Mouse (Mus musculus): ENCODE measurements around the gene Unc93b1. TPM values are rescaled to one million over a fixed set of nuclear protein-coding genes. Genes with fewer than 3 reads are reported as not detected.

Unc93b1 gene
- polyA plus RNA-seq, 1 experiment, result 55.7 TPM

DNA sequence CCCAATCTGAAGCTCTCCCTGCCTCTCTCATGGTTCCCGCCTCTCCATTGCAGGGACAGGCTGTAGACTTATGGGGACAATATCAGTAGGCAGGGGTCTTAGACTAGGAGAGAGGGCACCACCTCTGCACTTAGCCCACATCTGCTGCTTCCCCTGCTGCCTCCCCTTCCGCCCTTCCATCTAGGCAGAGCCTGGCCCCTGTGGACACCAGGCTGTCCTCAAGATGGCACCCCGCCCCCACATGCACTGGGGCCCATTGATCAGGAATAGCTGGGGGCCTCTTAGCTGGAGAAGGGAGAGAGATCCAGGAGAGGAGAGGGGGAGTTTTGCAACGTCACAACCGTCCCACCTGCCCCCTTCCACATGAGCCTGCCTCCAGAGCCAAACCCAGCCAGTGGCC, 57.4 kb downstream of the Unc93b1 start, which contains the start of gene Tbx10:
Gene Tbx10, plus strand, starts transcription at position 337 of the 400 bp plus-strand sequence.
- TF ChIP-seq CTCF (conservative IDR thresholded peaks at IDR 0.05; ENCODE audit: insufficient read depth, insufficient read length, low read depth, low read length), result no peak
- TF ChIP-seq POLR2A (IDR thresholded peaks at IDR 0.05; ENCODE audit: low read depth, low read length), result no peak
- Histone ChIP-seq H3K4me3 (ENCODE audit: insufficient read depth, low read depth, low read length) (no peak within 1 kb of the TSS), H3K36me3 (ENCODE audit: control insufficient read depth, insufficient read depth, low read length) (no peaks in the 10 kb centered on the region; the same call in 1 of the 2 replicates), H3K4me1 (ENCODE audit: control insufficient read depth, insufficient read depth, low read length) (peaks cover 13% of the 10 kb centered on the region), H3K27me3 (replicated peaks; ENCODE audit: control insufficient read depth, insufficient read depth, low read length) (no peaks in the 10 kb centered on the region), H3K27ac (ENCODE audit: insufficient read depth, low read depth, low read length) (no peak within 1 kb of the TSS)
- WGBS, result 61% methylated on average over 5 of the region's 5 CpGs
- DNase-seq, result peak; percentile 47

DNA sequence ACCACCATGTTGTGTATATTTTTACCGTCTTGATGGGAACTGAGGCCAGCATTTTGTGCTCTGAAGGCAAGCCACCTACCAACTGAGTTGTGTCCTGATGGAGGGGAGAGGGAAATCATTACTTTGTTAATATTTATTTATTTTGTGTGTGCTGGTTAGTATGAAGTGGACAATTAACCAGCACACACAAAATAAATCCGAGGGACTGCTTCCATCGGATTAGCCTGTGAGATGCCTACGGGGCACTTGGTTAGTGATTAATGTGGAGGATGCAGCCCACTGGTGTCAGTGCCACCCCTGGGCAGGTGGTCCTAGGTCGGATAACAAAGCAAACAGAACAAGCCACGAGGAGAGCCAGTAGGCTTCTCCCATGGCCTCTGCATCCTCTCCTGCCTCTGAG, 59.9 kb downstream of the Unc93b1 start:
- no peaks in the 10 kb centered on the region; the same call in 1 of the 2 replicates for H3K36me3 ChIP-seq (ENCODE audit: control insufficient read depth, insufficient read depth, low read length)
- 34% methylated on average over 6 of the region's 6 CpGs for WGBS
- no peaks in the 10 kb centered on the region for H3K27me3 ChIP-seq (replicated peaks; ENCODE audit: control insufficient read depth, insufficient read depth, low read length)
- peak overlapping the region; percentile 45; the same call in 1 of the 2 replicates for H3K27ac ChIP-seq (ENCODE audit: insufficient read depth, low read depth, low read length)
- no peak overlapping the region for H3K4me3 ChIP-seq (ENCODE audit: insufficient read depth, low read depth, low read length)
- peaks cover 16% of the 10 kb centered on the region for H3K4me1 ChIP-seq (ENCODE audit: control insufficient read depth, insufficient read depth, low read length)
- TF ChIP-seq CTCF (conservative IDR thresholded peaks at IDR 0.05; ENCODE audit: insufficient read depth, insufficient read length, low read depth, low read length) (no peak), POLR2A (IDR thresholded peaks at IDR 0.05; ENCODE audit: low read depth, low read length) (no peak)
- peak; percentile 59 for DNase-seq

DNA sequence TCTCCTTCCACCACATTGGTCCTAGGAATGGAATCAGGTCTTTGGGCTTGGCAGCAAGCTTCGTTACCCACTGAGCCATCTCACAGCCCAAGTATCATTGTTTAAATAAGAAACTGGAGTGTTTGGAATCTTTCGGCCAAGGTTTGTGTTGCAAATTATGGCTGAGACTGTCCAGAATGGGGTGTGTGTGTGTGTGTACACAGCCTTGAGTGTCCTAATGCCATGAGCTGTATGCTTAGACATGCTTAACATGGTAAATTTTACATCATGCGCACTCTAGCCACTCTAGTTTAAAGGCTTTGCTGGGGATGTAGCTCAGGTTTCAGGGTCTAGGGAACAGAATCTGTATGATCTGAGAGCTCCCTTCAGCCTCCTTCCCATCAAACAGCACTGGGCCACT, 60.5 kb downstream of the Unc93b1 start:
- DNase-seq, result no peak
- WGBS, result 86% methylated on average over 3 of the region's 3 CpGs
- Histone ChIP-seq H3K27ac (ENCODE audit: insufficient read depth, low read depth, low read length) (peak overlapping the region; percentile 37; the same call in 1 of the 2 replicates), H3K4me3 (ENCODE audit: insufficient read depth, low read depth, low read length) (no peak overlapping the region), H3K27me3 (replicated peaks; ENCODE audit: control insufficient read depth, insufficient read depth, low read length) (no peaks in the 10 kb centered on the region), H3K36me3 (ENCODE audit: control insufficient read depth, insufficient read depth, low read length) (no peaks in the 10 kb centered on the region; the same call in 1 of the 2 replicates), H3K4me1 (ENCODE audit: control insufficient read depth, insufficient read depth, low read length) (peaks cover 16% of the 10 kb centered on the region)
- TF ChIP-seq CTCF (conservative IDR thresholded peaks at IDR 0.05; ENCODE audit: insufficient read depth, insufficient read length, low read depth, low read length) (no peak), POLR2A (IDR thresholded peaks at IDR 0.05; ENCODE audit: low read depth, low read length) (no peak)

DNA sequence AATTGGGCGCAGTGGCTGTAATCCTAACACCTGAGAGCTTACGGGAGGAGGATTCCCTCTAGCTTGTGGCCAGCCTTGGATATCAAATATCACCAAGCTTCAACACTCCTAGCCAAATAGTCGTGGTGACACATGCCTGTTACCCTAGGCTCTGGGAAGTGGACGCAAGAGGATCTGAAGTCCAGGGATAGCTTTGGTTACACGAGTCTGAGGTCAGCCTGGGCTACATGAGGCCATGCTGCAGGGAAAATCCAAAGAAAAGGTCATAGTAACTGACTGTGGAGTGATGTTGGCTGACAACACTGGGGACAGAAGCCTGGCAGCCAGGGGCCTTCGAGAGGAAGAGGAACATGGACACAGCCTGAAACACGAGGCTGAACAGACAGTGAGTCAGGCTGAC, 61.1 kb downstream of the Unc93b1 start:
- no peak for DNase-seq
- no peak for TF ChIP-seq CTCF (conservative IDR thresholded peaks at IDR 0.05; ENCODE audit: insufficient read depth, insufficient read length, low read depth, low read length)
- no peak for TF ChIP-seq POLR2A (IDR thresholded peaks at IDR 0.05; ENCODE audit: low read depth, low read length)
- no peaks in the 10 kb centered on the region for H3K36me3 ChIP-seq (ENCODE audit: control insufficient read depth, insufficient read depth, low read length)
- peaks cover 20% of the 10 kb centered on the region for H3K4me1 ChIP-seq (ENCODE audit: control insufficient read depth, insufficient read depth, low read length)
- H3K27me3 ChIP-seq (replicated peaks; ENCODE audit: control insufficient read depth, insufficient read depth, low read length), result no peaks in the 10 kb centered on the region
- 60% methylated on average over 7 of the region's 7 CpGs for WGBS
- no peak overlapping the region for H3K27ac ChIP-seq (ENCODE audit: insufficient read depth, low read depth, low read length)
- H3K4me3 ChIP-seq (ENCODE audit: insufficient read depth, low read depth, low read length), result no peak overlapping the region

DNA sequence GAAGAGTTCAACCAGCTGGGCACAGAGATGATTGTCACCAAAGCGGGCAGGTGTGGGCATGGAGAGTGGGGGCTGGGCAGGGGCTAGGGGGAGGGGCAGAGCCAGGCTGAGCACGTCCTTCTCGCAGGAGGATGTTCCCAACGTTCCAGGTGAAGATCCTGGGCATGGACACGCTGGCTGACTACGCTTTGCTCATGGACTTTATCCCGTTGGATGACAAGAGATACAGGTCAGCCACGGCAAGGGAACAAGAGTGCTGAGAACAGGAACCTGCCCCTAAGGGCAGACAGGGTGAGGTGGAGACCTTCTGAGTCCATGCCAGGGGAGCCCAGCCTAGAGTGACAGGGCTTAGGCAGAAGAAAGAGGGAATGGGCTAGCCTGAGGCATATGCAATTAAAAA, 61.8 kb downstream of the Unc93b1 start:
- no peaks in the 10 kb centered on the region for H3K36me3 ChIP-seq (ENCODE audit: control insufficient read depth, insufficient read depth, low read length)
- DNase-seq, result peak; percentile 84
- no peaks in the 10 kb centered on the region for H3K27me3 ChIP-seq (replicated peaks; ENCODE audit: control insufficient read depth, insufficient read depth, low read length)
- TF ChIP-seq POLR2A (IDR thresholded peaks at IDR 0.05; ENCODE audit: low read depth, low read length) (no peak), CTCF (conservative IDR thresholded peaks at IDR 0.05; ENCODE audit: insufficient read depth, insufficient read length, low read depth, low read length) (no peak)
- H3K4me3 ChIP-seq (ENCODE audit: insufficient read depth, low read depth, low read length), result no peak overlapping the region
- H3K27ac ChIP-seq (ENCODE audit: insufficient read depth, low read depth, low read length), result peak overlapping the region; percentile 29; the same call in 1 of the 2 replicates
- WGBS, result 51% methylated on average over 8 of the region's 8 CpGs
- H3K4me1 ChIP-seq (ENCODE audit: control insufficient read depth, insufficient read depth, low read length), result peaks cover 26% of the 10 kb centered on the region

DNA sequence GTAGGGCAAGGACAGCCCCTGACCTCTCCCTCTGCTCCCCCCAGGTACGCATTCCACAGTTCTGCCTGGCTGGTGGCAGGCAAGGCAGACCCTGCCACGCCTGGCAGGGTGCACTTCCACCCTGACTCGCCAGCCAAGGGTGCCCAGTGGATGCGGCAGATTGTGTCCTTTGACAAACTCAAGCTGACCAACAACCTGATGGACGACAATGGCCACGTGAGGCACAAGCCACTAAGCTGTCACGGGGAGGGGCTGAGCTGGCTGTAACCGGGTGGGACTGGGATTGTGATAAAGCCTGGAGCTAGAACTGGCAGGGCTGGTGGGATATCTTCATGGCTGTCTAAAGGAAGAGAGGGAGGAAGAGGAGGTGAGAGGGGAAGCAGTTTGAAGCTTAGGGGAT, 62.2 kb downstream of the Unc93b1 start:
- H3K27ac ChIP-seq (ENCODE audit: insufficient read depth, low read depth, low read length), result peak overlapping the region; percentile 29; the same call in 1 of the 2 replicates
- no peaks in the 10 kb centered on the region for H3K27me3 ChIP-seq (replicated peaks; ENCODE audit: control insufficient read depth, insufficient read depth, low read length)
- WGBS, result 35% methylated on average over 8 of the region's 8 CpGs
- TF ChIP-seq POLR2A (IDR thresholded peaks at IDR 0.05; ENCODE audit: low read depth, low read length), result no peak
- TF ChIP-seq CTCF (conservative IDR thresholded peaks at IDR 0.05; ENCODE audit: insufficient read depth, insufficient read length, low read depth, low read length), result no peak
- peaks cover 26% of the 10 kb centered on the region for H3K4me1 ChIP-seq (ENCODE audit: control insufficient read depth, insufficient read depth, low read length)
- peak; percentile 31 for DNase-seq
- no peak overlapping the region for H3K4me3 ChIP-seq (ENCODE audit: insufficient read depth, low read depth, low read length)
- no peaks in the 10 kb centered on the region for H3K36me3 ChIP-seq (ENCODE audit: control insufficient read depth, insufficient read depth, low read length)

DNA sequence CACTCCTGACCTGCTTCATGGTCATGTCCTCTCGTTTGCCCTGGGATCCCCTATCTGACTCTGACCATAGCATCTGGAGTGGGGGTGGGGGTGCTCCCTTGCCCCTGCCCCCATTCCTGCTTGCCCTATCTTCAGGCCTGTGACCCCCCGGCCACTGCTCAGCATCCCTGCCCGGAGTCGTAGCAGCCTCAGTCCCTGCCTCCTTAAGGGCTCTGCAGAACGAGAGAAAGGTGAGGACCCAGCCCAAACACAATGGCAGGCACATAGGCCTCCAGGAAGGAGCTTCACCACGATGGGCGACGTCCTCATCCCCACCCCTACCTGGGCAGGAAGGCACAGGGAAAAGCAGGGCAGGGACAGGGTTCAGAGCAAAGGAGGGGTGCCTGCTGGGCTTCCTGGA, 63.3 kb downstream of the Unc93b1 start:
- H3K36me3 ChIP-seq (ENCODE audit: control insufficient read depth, insufficient read depth, low read length), result no peaks in the 10 kb centered on the region
- WGBS, result 75% methylated on average over 8 of the region's 8 CpGs
- H3K27me3 ChIP-seq (replicated peaks; ENCODE audit: control insufficient read depth, insufficient read depth, low read length), result no peaks in the 10 kb centered on the region
- DNase-seq, result no peak
- peaks cover 31% of the 10 kb centered on the region for H3K4me1 ChIP-seq (ENCODE audit: control insufficient read depth, insufficient read depth, low read length)
- H3K27ac ChIP-seq (ENCODE audit: insufficient read depth, low read depth, low read length), result no peak overlapping the region
- TF ChIP-seq CTCF (conservative IDR thresholded peaks at IDR 0.05; ENCODE audit: insufficient read depth, insufficient read length, low read depth, low read length) (no peak), POLR2A (IDR thresholded peaks at IDR 0.05; ENCODE audit: low read depth, low read length) (no peak)
- H3K4me3 ChIP-seq (ENCODE audit: insufficient read depth, low read depth, low read length), result no peak overlapping the region

Other genes with a start within 250 kb of the Unc93b1 start
- 33.9 and 34.2 TPM in 2 replicates for gene Lrp5, start 248.6 kb upstream of the Unc93b1 start, polyA plus RNA-seq (2012; rRNA removed)
- 18.8 and 23.3 TPM in 2 replicates for gene 1810055G02Rik, start 226.9 kb upstream of the Unc93b1 start, polyA plus RNA-seq (2012; rRNA removed)
- gene Kmt5b, start 167.8 kb upstream of the Unc93b1 start, polyA plus RNA-seq (2012; rRNA removed), result 12.6 and 12.9 TPM in 2 replicates
- gene Chka, start 83.4 kb upstream of the Unc93b1 start, polyA plus RNA-seq (2012; rRNA removed), result 65.0 and 72.0 TPM in 2 replicates
- 69.2 and 71.2 TPM in 2 replicates for gene Tcirg1, start 28.1 kb upstream of the Unc93b1 start, polyA plus RNA-seq (2012; rRNA removed)
- gene Ndufs8, start 22.4 kb upstream of the Unc93b1 start, polyA plus RNA-seq (2012; rRNA removed), result 678 and 742 TPM in 2 replicates
- gene Aldh3b1, start 5.4 kb upstream of the Unc93b1 start, polyA plus RNA-seq (2012; rRNA removed), result 17.4 and 19.4 TPM in 2 replicates
- gene Aldh3b3, start 23.5 kb downstream of the Unc93b1 start, polyA plus RNA-seq (2012; rRNA removed), result 4.7 and 9.2 TPM in 2 replicates
- gene Aldh3b2, start 37.1 kb downstream of the Unc93b1 start, polyA plus RNA-seq (2012; rRNA removed), result 2.6 and 3.9 TPM in 2 replicates
- gene Acy3, start 51.4 kb downstream of the Unc93b1 start, polyA plus RNA-seq (2012; rRNA removed), result 1,670 and 2,218 TPM in 2 replicates
- gene Tbx10, start 57.6 kb downstream of the Unc93b1 start, polyA plus RNA-seq (2012; rRNA removed), result 0.31 and 0.75 TPM in 2 replicates
- 19.9 and 20.9 TPM in 2 replicates for gene Nudt8, start 65.4 kb downstream of the Unc93b1 start, polyA plus RNA-seq (2012; rRNA removed)
- 1.2 and 1.7 TPM in 2 replicates for gene Gm49405, start 65.4 kb downstream of the Unc93b1 start, polyA plus RNA-seq (2012; rRNA removed)
- gene Doc2g, start 68.1 kb downstream of the Unc93b1 start, polyA plus RNA-seq (2012; rRNA removed), result 5.1 and 5.5 TPM in 2 replicates
- gene Ndufv1, start 77.6 kb downstream of the Unc93b1 start, polyA plus RNA-seq (2012; rRNA removed), result 471 and 532 TPM in 2 replicates
- gene Gstp1, start 102.8 kb downstream of the Unc93b1 start, polyA plus RNA-seq (2012; rRNA removed), result 686 and 745 TPM in 2 replicates
- gene Gstp2, start 110.8 kb downstream of the Unc93b1 start, polyA plus RNA-seq (2012; rRNA removed), result 11.5 and 36.0 TPM in 2 replicates
- gene Gstp3, start 124.4 kb downstream of the Unc93b1 start, polyA plus RNA-seq (2012; rRNA removed), result 0.72 and 2.3 TPM in 2 replicates
- gene Cabp2, start 146.4 kb downstream of the Unc93b1 start, polyA plus RNA-seq (2012; rRNA removed), result 0.66 and 0.92 TPM in 2 replicates
- gene Cdk2ap2, start 162.0 kb downstream of the Unc93b1 start, polyA plus RNA-seq (2012; rRNA removed), result 134 and 138 TPM in 2 replicates
- 41.6 and 46.3 TPM in 2 replicates for gene Pitpnm1, start 164.8 kb downstream of the Unc93b1 start, polyA plus RNA-seq (2012; rRNA removed)
- gene Aip, start 190.7 kb downstream of the Unc93b1 start, polyA plus RNA-seq (2012; rRNA removed), result 80.5 and 96.2 TPM in 2 replicates
- gene Gpr152, start 204.6 kb downstream of the Unc93b1 start, polyA plus RNA-seq (2012; rRNA removed), result 0.03 and 0.05 TPM in 2 replicates
- 0.12 and 0.20 TPM in 2 replicates for gene Cabp4, start 208.8 kb downstream of the Unc93b1 start, polyA plus RNA-seq (2012; rRNA removed)
- 176 and 181 TPM in 2 replicates for gene Coro1b, start 213.4 kb downstream of the Unc93b1 start, polyA plus RNA-seq (2012; rRNA removed)
- 4.7 and 20.0 TPM in 2 replicates for gene Ptprcap, start 218.4 kb downstream of the Unc93b1 start, polyA plus RNA-seq (2012; rRNA removed)
- gene Rps6kb2, start 228.2 kb downstream of the Unc93b1 start, polyA plus RNA-seq (2012; rRNA removed), result 41.0 and 41.8 TPM in 2 replicates
- gene Carns1, start 240.3 kb downstream of the Unc93b1 start, polyA plus RNA-seq (2012; rRNA removed), result 3.8 and 4.0 TPM in 2 replicates

All from kidney, adult 2 months (tissue).